Mouse (Mus musculus): Measurements from ENCODE around the gene Fasl.

GRCm38 (mm10) chr1:161736255-161736654 is 52.0 kb downstream of the Fasl start:
- no peak for TF ChIP-seq CTCF (IDR thresholded peaks at IDR 0.05; ENCODE audit: extremely low read depth, insufficient read depth, insufficient read length, insufficient replicate concordance)
- no peak for TF ChIP-seq POLR2A (IDR thresholded peaks at IDR 0.05; ENCODE audit: low read depth, low read length)

All from spleen, adult 2 months (tissue).